In genomic region chr15:62112151-62112550, GRCm38 (mm10) we compare ENCODE assay signal across 16 mouse cellular contexts.
DNase-seq lines count a peak whose midpoint lies in the region; ATAC-seq and TF ChIP-seq lines count a peak whose summit lies in the region.
"Had no signal": no experiment of that assay in that cellular context is flagged by ENCODE, and none has a peak within 500 bp of the region (broad histone marks: within the 10 kb centered on the region; RNA-seq: fewer than 3 reads in every experiment).

No protein-coding gene starts in this region.

- TF ChIP-seq POLR2A in myocyte (IDR thresholded peaks at IDR 0.05; ENCODE audit: insufficient read length, low read depth): no peak

- H3K36me3 ChIP-seq in myocyte (ENCODE audit: control insufficient read depth, insufficient read depth): peaks cover 3% of the 10 kb centered on the region
- H3K36me3 ChIP-seq: kidney, embryonic 15.5 days had no signal

- no peak for ATAC-seq in megakaryocyte progenitor cell, adult 5-6 weeks (replicated peaks; ENCODE audit: poor library complexity)
- ATAC-seq: Patski had no signal

- peak overlapping the region; percentile 16 for H3K4me2 ChIP-seq in myocyte (ENCODE audit: low read depth)
- H3K4me2 ChIP-seq: kidney, embryonic 15.5 days; liver, embryonic 11.5 days had no signal

- no peak overlapping the region for H3ac ChIP-seq in myocyte (ENCODE audit: control insufficient read depth, insufficient read length)

- no peaks in the 10 kb centered on the region for H3K27me3 ChIP-seq in myocyte (ENCODE audit: control insufficient read depth, insufficient read depth, insufficient read length)
- H3K27me3 ChIP-seq: kidney, embryonic 15.5 days; Patski had no signal

- H3K79me2 ChIP-seq in myocyte (ENCODE audit: control insufficient read depth, insufficient read depth): peaks cover 99% of the 10 kb centered on the region

- DNase-seq in frontal cortex, adult 2 months (ENCODE audit: extremely low spot score in 1 of 2, low spot score in 1 of 2): peak; percentile 24 to 61
- no peak for DNase-seq in frontal cortex, postnatal 14 days (ENCODE audit: low spot score in 2 of 2)
- DNase-seq in urinary bladder, postnatal 14 days (ENCODE audit: low spot score): peak; percentile 16
- DNase-seq in urinary bladder, postnatal 25 days (ENCODE audit: low spot score): no peak
- no peak for DNase-seq in thymus, postnatal 0 days (ENCODE audit: low spot score)
- DNase-seq in kidney, postnatal 10 days: no peak
- DNase-seq: adrenal gland, postnatal 25 days; cerebellum, adult 11-12 months; heart, adult 2 months; lung, postnatal 36 days; thymus, adult 2 months had no signal

- H3K4me3 ChIP-seq in myocyte: no peak overlapping the region
- H3K4me3 ChIP-seq: heart, adult 2 months; kidney, embryonic 15.5 days had no signal

TF ChIP-seq in myocyte, 11 proteins besides CTCF, POLR2A, EP300 and RAD21:
- no peak for TF ChIP-seq MYOD1 (IDR thresholded peaks at IDR 0.05; ENCODE audit: control insufficient read depth in 1 of 3, insufficient read length in 2 of 3, low read depth in 2 of 3)
- TF ChIP-seq SRF (IDR thresholded peaks at IDR 0.05; ENCODE audit: control insufficient read depth, insufficient read length, low read depth): no peak
- TF ChIP-seq MAX (IDR thresholded peaks at IDR 0.05; ENCODE audit: low read depth): no peak
- no peak for TF ChIP-seq TCF3 (IDR thresholded peaks at IDR 0.05; ENCODE audit: insufficient read length, low read depth)
- no peak for TF ChIP-seq POLR2AphosphoS2 (IDR thresholded peaks at IDR 0.05; ENCODE audit: insufficient read length, low read depth)
- TF ChIP-seq E2F4 (IDR thresholded peaks at IDR 0.05; ENCODE audit: insufficient read depth): no peak

Comparison
In these comparisons a context has a peak if more than half of its experiments do, and no peak if none do; other contexts are left out.
1. DNase-seq: peak in frontal cortex, adult 2 months (2 of 2) and urinary bladder, postnatal 14 days (single experiment); none in frontal cortex, postnatal 14 days (0 of 2), urinary bladder, postnatal 25 days (single experiment), thymus, postnatal 0 days (single experiment) and kidney, postnatal 10 days (single experiment).